Mouse (Mus musculus) ovary, postnatal 36 days (tissue): Measurements from ENCODE around the gene Npas1.

Experiments used
- DNase-seq: peaks from one replicate; pipeline ENCODE4 v3.0.0; 2022; ENCODE audit warnings: low spot score, mixed read lengths

Gene Npas1

DNA sequence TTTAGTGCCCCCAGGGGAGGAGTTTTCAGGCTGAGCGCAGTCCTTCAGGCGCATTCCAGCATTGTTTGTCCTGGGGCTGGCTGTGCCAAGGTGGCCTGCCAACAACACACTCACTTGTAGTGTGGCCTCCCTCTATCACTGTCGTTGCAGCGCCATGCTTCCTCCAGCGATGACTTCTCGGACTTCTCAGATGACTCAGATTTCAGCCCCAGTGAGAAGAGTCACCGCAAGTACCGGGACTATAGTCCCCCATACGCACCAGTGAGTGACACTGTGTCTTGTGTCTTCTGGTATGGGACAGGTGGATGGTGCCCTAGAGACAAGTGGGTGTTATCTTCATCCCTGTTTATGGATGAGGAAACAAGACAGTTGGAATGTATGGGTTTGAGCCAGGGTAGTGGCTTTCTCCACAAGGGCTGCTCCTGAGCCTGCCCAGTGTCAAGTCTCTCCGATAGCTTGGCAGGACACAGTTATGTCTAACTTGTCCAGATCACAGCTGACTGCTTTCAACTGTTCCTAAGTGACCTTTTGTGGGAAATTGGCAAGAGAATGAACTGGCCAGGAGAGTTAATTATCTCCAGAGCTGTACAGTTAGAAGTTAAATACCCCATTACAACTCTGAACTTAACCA, 60.3 kb downstream of the Npas1 start:
- DNase-seq, result no peak

- no peak for DNase-seq
Measured at GRCm38 (mm10) chr7:16415426-16415825, 62.1 kb downstream of the Npas1 start.

DNA sequence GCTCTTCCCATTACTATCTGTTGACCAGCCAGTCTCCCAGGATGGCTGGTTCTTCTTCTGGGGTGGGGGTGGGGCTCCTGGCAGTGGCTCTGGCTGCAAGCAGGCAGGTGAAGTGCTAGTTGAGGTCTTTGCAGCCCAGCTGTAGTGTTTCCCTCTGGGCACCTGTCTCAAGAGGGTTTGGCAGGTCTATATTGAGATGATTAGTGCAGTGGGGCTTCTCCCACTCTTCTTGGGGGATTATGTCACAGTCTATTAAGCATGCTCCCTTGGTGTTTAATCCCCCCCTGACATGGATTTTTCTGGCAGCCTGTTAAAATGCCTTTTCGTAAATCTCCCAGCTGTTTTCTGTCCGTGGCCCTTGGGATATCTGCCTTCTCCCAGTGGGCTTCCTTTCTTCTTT, 64.6 kb downstream of the Npas1 start:
- DNase-seq, result no peak

GRCm38 (mm10) chr7:16412220-16412896, 65.2 kb downstream of the Npas1 start:
- no peak for DNase-seq

- no peak for DNase-seq
Measured at GRCm38 (mm10) chr7:16411100-16411499, 66.4 kb downstream of the Npas1 start.

- DNase-seq, result no peak
Measured at GRCm38 (mm10) chr7:16406978-16407377, 70.5 kb downstream of the Npas1 start.
